Mouse (Mus musculus): ENCODE measurements around the gene Pla2g2c.

DNA sequence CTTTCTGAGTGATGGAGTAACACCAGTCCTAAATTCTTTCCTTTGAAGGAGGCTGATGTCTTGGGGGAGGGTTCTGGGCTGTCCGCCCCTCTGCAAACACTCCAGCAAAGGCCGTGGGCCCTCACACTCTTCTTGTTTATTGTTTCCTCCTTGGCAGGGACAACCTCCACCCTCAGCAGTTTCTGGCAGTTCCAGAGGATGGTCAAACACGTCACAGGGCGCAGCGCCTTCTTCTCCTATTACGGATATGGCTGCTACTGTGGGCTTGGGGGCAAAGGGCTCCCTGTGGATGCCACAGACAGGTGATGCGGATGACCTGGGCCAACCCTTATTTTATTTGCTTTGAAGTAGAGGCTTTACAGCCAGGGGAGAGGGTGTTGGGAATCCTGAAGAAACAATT lies 9.5 kb downstream of the Pla2g2c start:
- TF ChIP-seq CTCF (IDR thresholded peaks at IDR 0.05; ENCODE audit: low read depth): no peak
- no peak for TF ChIP-seq EP300 (IDR thresholded peaks at IDR 0.05; ENCODE audit: low read depth)
